Mouse (Mus musculus) intestine, embryonic 16.5 days (tissue): ENCODE data around the gene Slamf8. TPM values are rescaled to one million over a fixed set of nuclear protein-coding genes. Genes with fewer than 3 reads are reported as not detected.

Experiments used
- ATAC-seq: fragments of 200-750 bp; cut with Nextera tagmentation; 2 replicates; pipeline ENCODE4 v1.8.0; 2017; ENCODE audit warnings: moderate TSS enrichment, moderate library complexity
- H3K27ac ChIP-seq: fragments of 300-500 bp; sonication (generic); 2 replicates; pipeline ENCODE4 v1.5.1; 2014; ENCODE audit warnings: mild to moderate bottlenecking, low read length
- H3K27me3 ChIP-seq: fragments of 300-500 bp; sonication (generic); replicated peaks from 2 replicates; pipeline ENCODE4 v1.6.1; 2014; ENCODE audit warnings: low read length, control low read depth, mixed read lengths; ENCODE audit not compliant: control insufficient read depth, insufficient read depth
- H3K36me3 ChIP-seq: fragments of 300-500 bp; sonication (generic); 2 replicates; pipeline ENCODE4 v1.6.1; 2014; ENCODE audit warnings: low read length, control low read depth; ENCODE audit not compliant: control insufficient read depth, insufficient read depth
- H3K4me1 ChIP-seq: fragments of 300-500 bp; sonication (generic); 2 replicates; pipeline ENCODE4 v1.6.1; 2014; ENCODE audit warnings: low read length, control low read depth, mixed read lengths; ENCODE audit not compliant: control insufficient read depth, insufficient read depth
- H3K4me2 ChIP-seq: fragments of 300-500 bp; sonication (generic); 2 replicates; pipeline ENCODE4 v1.6.1; 2014; ENCODE audit warnings: low read depth, low read length, control low read depth
- H3K4me3 ChIP-seq: fragments of 300-500 bp; sonication (generic); 2 replicates; pipeline ENCODE4 v1.5.1; 2014; ENCODE audit warnings: mild to moderate bottlenecking, low read length
- H3K9ac ChIP-seq: fragments of 300-500 bp; sonication (generic); 2 replicates; pipeline ENCODE4 v1.6.1; 2014; ENCODE audit warnings: low read depth, low read length
- H3K9me3 ChIP-seq: fragments of 300-500 bp; sonication (generic); 2 replicates; pipeline ENCODE4 v1.6.1; 2016; ENCODE audit warnings: low read length, control low read depth; ENCODE audit not compliant: control insufficient read depth
- WGBS: fragments of 180-500 bp; shearing (Covaris S2); extraction: QIAGEN DNeasy Blood & Tissue Kit; methylation state at CpG from one replicate; pipeline ENCODE4 v1.1.7; 2014; 5-methylcytosine and 5-hydroxymethylcytosine counted together
- polyA plus RNA-seq: library from polyadenylated mRNA; unstranded; fragments of >200 nt; fragmentation: Nextera tagmentation; extraction: Ambion mirVana; gene quantifications from 2 replicates; pipeline ENCODE4 v1.2.1, GENCODE M21; 2015

Slamf8 gene
- polyA plus RNA-seq, 1 experiment from 2014 or later, result 0.64 TPM

DNA sequence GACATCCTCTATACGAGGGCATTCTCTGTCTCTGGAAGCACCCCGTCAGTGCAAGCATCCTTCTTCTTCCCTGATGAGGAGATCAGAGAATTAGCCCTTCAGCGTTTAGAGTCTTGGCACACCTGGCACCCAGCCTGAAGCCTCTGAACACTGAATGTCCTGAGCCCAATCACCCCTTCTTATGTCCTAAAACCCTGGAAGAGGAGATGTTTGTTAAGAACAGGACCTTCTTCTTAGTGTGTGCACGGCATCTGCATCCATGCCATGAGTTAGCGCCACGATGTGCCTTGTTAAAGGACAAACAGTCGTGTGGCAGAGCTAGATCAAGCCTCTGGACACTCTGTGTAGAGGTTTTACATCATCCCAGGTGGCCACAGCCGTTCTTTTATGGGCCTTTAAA lies 7.9 kb downstream of the Slamf8 start:
- ATAC-seq, result no peak
- Histone ChIP-seq H3K36me3 (no peaks in the 10 kb centered on the region), H3K27me3 (no peaks in the 10 kb centered on the region), H3K4me1 (no peaks in the 10 kb centered on the region), H3K9me3 (no peaks in the 10 kb centered on the region), H3K9ac (no peak overlapping the region), H3K27ac (no peak overlapping the region), H3K4me3 (no peak overlapping the region), H3K4me2 (no peak overlapping the region)
- 84% methylated on average over 8 of the region's 8 CpGs for WGBS

DNA sequence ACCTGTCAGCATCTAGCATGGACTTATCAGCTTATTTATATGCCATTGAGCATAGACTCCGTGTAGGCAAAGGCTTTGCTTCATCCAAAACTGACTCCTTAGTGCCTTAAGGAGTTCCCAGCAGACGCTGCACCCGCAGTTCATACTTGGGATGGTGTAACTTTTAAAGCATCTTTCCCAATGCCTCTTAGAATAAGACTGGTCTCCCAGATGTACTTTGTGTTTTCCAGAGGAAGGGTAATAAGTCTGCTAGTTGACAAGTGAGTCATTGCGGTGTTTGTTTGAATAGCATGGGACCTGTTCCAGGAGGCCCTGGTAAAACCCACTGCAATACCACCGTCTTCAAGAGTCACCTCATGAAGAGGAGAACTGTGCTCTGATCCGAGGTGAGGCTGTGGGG lies 10.3 kb downstream of the Slamf8 start:
- Histone ChIP-seq H3K27ac (no peak overlapping the region), H3K4me1 (no peaks in the 10 kb centered on the region), H3K9me3 (no peaks in the 10 kb centered on the region), H3K27me3 (no peaks in the 10 kb centered on the region), H3K9ac (no peak overlapping the region), H3K4me3 (no peak overlapping the region), H3K36me3 (no peaks in the 10 kb centered on the region), H3K4me2 (no peak overlapping the region)
- no peak for ATAC-seq
- WGBS, result 58% methylated on average over 6 of the region's 6 CpGs

- H3K36me3 ChIP-seq, result no peaks in the 10 kb centered on the region
- no peak overlapping the region for H3K27ac ChIP-seq
- H3K4me3 ChIP-seq, result no peak overlapping the region
- no peak for ATAC-seq
- H3K9me3 ChIP-seq, result no peaks in the 10 kb centered on the region
- WGBS, result 43% methylated on average over 4 of the region's 4 CpGs
- H3K4me1 ChIP-seq, result no peaks in the 10 kb centered on the region
- no peaks in the 10 kb centered on the region for H3K27me3 ChIP-seq
- H3K9ac ChIP-seq, result no peak overlapping the region
- H3K4me2 ChIP-seq, result no peak overlapping the region
Measured at GRCm38 (mm10) chr1:172567758-172568157, 22.6 kb downstream of the Slamf8 start.

DNA sequence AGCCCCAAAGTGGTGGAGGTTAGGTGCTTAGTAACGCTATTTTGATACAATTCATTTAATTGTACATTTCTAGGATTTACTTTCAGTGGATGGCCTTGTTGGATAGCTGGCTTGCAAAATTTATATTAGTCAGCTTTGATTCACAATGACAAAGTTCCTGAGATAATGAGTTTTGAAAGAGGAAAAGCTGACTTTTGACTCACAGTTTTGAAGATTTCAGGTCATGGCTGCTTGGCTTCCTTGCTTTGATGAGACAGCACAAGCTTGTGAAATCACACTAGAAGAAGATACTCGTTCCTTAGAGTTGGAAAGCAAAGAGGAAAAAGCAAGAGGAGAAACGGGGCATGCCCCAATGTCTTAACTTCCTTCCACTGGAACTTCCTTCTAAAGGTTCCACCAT lies 24.2 kb downstream of the Slamf8 start:
- Histone ChIP-seq H3K4me1 (peaks cover 10% of the 10 kb centered on the region), H3K27me3 (0 out of 2 replicates have a peak, but pooled peaks cover 7% of the 10 kb centered on the region), H3K4me2 (no peak overlapping the region), H3K36me3 (no peaks in the 10 kb centered on the region), H3K4me3 (no peak overlapping the region), H3K27ac (no peak overlapping the region), H3K9me3 (no peaks in the 10 kb centered on the region), H3K9ac (no peak overlapping the region)
- WGBS, result 77% methylated on average over 3 of the region's 3 CpGs
- no peak for ATAC-seq

- Histone ChIP-seq H3K27ac (no peak overlapping the region), H3K4me3 (peak overlapping the region; percentile 69), H3K4me1 (peaks cover 10% of the 10 kb centered on the region), H3K36me3 (no peaks in the 10 kb centered on the region), H3K9ac (peak overlapping the region; percentile 74), H3K27me3 (0 out of 2 replicates have a peak, but pooled peaks cover 7% of the 10 kb centered on the region), H3K4me2 (peak overlapping the region; percentile 97), H3K9me3 (no peaks in the 10 kb centered on the region)
- WGBS, result 3% methylated on average over 9 of the region's 10 CpGs
- ATAC-seq, result no peak; the same call in 1 of the 2 replicates
Measured at GRCm38 (mm10) chr1:172563465-172563828, 26.9 kb downstream of the Slamf8 start.

DNA sequence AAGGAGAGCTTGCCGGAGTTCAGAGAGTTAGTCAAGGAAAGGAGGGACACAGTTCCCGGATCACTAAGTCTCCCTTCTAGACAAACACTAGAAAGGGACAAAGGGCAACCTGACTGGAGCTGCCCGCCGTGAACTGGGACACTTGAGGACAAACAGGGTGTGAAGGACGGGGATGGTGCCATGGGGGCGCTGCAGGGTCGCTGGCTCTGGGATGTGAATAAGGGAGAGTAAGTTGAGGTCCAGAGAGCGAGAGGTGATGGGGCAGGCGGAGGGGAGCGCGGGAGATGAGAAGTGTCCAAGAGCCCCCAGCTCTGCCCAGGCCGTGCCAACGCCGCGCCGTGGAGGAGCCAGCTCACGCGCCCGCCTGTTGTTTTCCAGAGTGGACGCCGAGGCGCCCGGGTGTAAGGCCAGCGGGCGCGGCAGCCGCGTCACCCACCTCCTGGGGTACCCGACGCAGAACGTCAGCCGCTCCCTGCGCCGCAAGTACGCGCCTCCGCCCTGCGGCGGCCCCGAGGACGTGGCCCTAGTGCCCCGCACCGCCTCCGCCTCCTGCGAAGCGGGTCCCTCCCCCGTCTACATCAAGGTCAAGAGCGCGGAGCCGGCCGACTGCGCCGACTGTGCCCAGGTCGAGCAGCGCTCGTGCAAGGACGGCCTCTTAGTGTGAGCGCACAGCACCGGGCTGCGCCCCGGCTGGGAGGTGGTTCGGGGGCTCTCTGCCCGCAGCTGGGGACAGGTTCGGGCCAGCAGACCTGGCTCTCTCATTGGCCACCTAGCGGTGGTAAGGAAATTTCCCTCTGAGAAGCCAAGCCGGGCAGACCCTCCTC lies 27.5 kb downstream of the Slamf8 start:
- H3K36me3 ChIP-seq, result no peaks in the 10 kb centered on the region
- peak; percentile 92 for ATAC-seq
- no peaks in the 10 kb centered on the region for H3K9me3 ChIP-seq
- peak overlapping the region; percentile 97 for H3K4me2 ChIP-seq
- 0 out of 2 replicates have a peak, but pooled peaks cover 7% of the 10 kb centered on the region for H3K27me3 ChIP-seq
- under 1% methylated on average over 66 of the region's 66 CpGs for WGBS
- peak overlapping the region; percentile 30; the same call in 1 of the 2 replicates for H3K27ac ChIP-seq
- H3K9ac ChIP-seq, result peak overlapping the region; percentile 74
- peaks cover 10% of the 10 kb centered on the region for H3K4me1 ChIP-seq
- H3K4me3 ChIP-seq, result peak overlapping the region; percentile 69

DNA sequence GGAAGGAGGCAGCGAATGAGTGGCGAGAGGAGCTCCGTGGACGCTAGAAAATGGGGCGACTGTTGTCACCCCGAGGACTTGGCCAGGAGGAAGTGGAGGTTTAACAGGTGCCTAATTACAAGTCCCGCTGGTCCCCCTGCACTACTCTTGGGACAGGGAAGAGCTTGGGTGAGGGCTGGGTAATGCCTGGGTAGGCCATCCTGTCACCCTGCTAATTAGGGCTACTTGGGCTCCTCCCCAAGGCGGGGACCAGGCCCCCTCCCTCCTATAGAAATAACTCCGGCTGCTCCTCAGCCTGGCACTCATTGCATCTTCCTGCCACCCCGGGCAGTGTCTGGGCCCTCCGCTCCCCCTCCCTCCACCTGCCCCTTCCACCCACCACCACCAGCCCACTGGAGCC lies 34.7 kb downstream of the Slamf8 start, which contains the start of gene Vsig8:
Vsig8 (plus strand) TSS at position 301 of the 400 bp plus-strand sequence.
- WGBS, result 78% methylated on average over 11 of the region's 11 CpGs
- no peaks in the 10 kb centered on the region for H3K27me3 ChIP-seq
- no peaks in the 10 kb centered on the region for H3K9me3 ChIP-seq
- H3K4me2 ChIP-seq, result no peak within 1 kb of the TSS
- no peak within 1 kb of the TSS for H3K9ac ChIP-seq
- no peaks in the 10 kb centered on the region for H3K36me3 ChIP-seq
- no peak within 1 kb of the TSS for H3K27ac ChIP-seq
- H3K4me1 ChIP-seq, result no peaks in the 10 kb centered on the region
- ATAC-seq, result no peak
- H3K4me3 ChIP-seq, result no peak within 1 kb of the TSS

DNA sequence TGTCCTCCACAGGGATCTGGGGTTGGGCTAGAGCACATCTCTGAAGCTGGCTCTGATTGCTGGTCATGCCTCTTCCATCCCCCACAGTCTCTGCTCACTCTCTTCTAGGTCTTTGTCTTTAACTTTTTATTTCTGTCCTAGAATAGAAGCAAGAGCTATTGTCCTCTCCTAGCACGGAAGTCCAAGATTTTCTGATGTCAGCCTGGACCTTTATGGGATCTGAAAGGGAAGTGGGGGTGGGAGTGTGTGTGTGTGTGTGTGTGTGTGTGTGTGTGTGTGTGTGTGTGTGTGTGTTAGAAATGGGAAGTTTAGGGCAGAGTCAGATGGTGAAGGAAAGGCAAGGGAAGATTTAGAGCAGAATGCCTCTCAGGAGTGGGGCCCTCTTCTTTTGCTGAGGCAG lies 37.7 kb downstream of the Slamf8 start:
- no peak for ATAC-seq
- Histone ChIP-seq H3K9ac (no peak overlapping the region), H3K4me2 (no peak overlapping the region), H3K27me3 (no peaks in the 10 kb centered on the region), H3K9me3 (no peaks in the 10 kb centered on the region), H3K4me3 (no peak overlapping the region), H3K27ac (no peak overlapping the region), H3K4me1 (peaks cover 10% of the 10 kb centered on the region), H3K36me3 (no peaks in the 10 kb centered on the region)
- WGBS, result 53% methylated on average over 1 of the region's 1 CpGs

- no peaks in the 10 kb centered on the region for H3K36me3 ChIP-seq
- H3K4me3 ChIP-seq, result peak overlapping the region; percentile 55; the same call in 1 of the 2 replicates
- H3K9me3 ChIP-seq, result no peaks in the 10 kb centered on the region
- 0 out of 2 replicates have a peak overlapping the region, but pooled peaks have one; percentile 64 for H3K9ac ChIP-seq
- no peaks in the 10 kb centered on the region for H3K27me3 ChIP-seq
- peaks cover 10% of the 10 kb centered on the region for H3K4me1 ChIP-seq
- H3K4me2 ChIP-seq, result peak overlapping the region; percentile 64
- peak; percentile 10; the same call in 1 of the 2 replicates for ATAC-seq
- 42% methylated on average over 7 of the region's 7 CpGs for WGBS
- no peak overlapping the region for H3K27ac ChIP-seq
Measured at GRCm38 (mm10) chr1:172551009-172551408, 39.4 kb downstream of the Slamf8 start.
